Mouse (Mus musculus) midbrain, embryonic 13.5 days (tissue): ENCODE data around the gene Thrap3. TPM values are rescaled to one million over a fixed set of nuclear protein-coding genes. Genes with fewer than 3 reads are reported as not detected.

Experiments
- ATAC-seq: fragments of 200-750 bp; cut with Nextera tagmentation; 2 replicates; pipeline ENCODE4 v1.8.0; 2017; ENCODE audit warnings: mild to moderate bottlenecking, moderate TSS enrichment, moderate library complexity
- H3K27ac ChIP-seq: fragments of 300-500 bp; sonication (generic); 2 replicates; pipeline ENCODE4 v1.5.1; 2015; ENCODE audit warnings: inconsistent platforms, mild to moderate bottlenecking, moderate library complexity
- H3K27me3 ChIP-seq: fragments of 300-500 bp; sonication (generic); 2 replicates; pipeline ENCODE4 v1.6.1; 2015; ENCODE audit warnings: mild to moderate bottlenecking, inconsistent platforms
- H3K36me3 ChIP-seq: fragments of 300-500 bp; sonication (generic); 2 replicates; pipeline ENCODE4 v1.6.1; 2015; ENCODE audit warnings: mild to moderate bottlenecking, inconsistent platforms
- H3K4me1 ChIP-seq: fragments of 300-500 bp; sonication (generic); replicated peaks from 2 replicates; pipeline ENCODE4 v1.6.1; 2015; ENCODE audit warnings: inconsistent platforms
- H3K4me2 ChIP-seq: fragments of 300-500 bp; sonication (generic); replicated peaks from 2 replicates; pipeline ENCODE4 v1.6.1; 2015; ENCODE audit warnings: moderate library complexity, mild to moderate bottlenecking, inconsistent platforms
- H3K4me3 ChIP-seq: fragments of 300-500 bp; sonication (generic); replicated peaks from 2 replicates; pipeline ENCODE4 v1.5.1; 2015; ENCODE audit warnings: mild to moderate bottlenecking, inconsistent platforms
- H3K9ac ChIP-seq: fragments of 300-500 bp; sonication (generic); replicated peaks from 2 replicates; pipeline ENCODE4 v1.6.1; 2015; ENCODE audit warnings: mild to moderate bottlenecking, inconsistent platforms
- H3K9me3 ChIP-seq: fragments of 300-500 bp; sonication (generic); 2 replicates; pipeline ENCODE4 v1.6.1; 2016; ENCODE audit warnings: mild to moderate bottlenecking, inconsistent platforms
- WGBS: fragments of 180-500 bp; shearing (Covaris S2); methylation state at CpG from one replicate; pipeline ENCODE4 v1.1.7; 2015; 5-methylcytosine and 5-hydroxymethylcytosine counted together
- polyA plus RNA-seq: library from polyadenylated mRNA; unstranded; fragments of >200 nt; fragmentation: Nextera tagmentation; extraction: Ambion mirVana; gene quantifications from 2 replicates; pipeline ENCODE4 v1.2.1, GENCODE M21; 2015

The Thrap3 gene
- polyA plus RNA-seq, 1 experiment from 2014 or later: 174 TPM

- peaks cover 13% of the 10 kb centered on the region for H3K4me1 ChIP-seq
- no peak for ATAC-seq
- peak overlapping the region; percentile 47; the same call in 1 of the 2 replicates for H3K4me3 ChIP-seq
- no peaks in the 10 kb centered on the region for H3K27me3 ChIP-seq
- H3K4me2 ChIP-seq: peak overlapping the region; percentile 86
- 71% methylated on average over 9 of the region's 9 CpGs for WGBS
- H3K36me3 ChIP-seq: peaks cover 17% of the 10 kb centered on the region
- no peak overlapping the region for H3K27ac ChIP-seq
- no peaks in the 10 kb centered on the region for H3K9me3 ChIP-seq
- H3K9ac ChIP-seq: 0 out of 2 replicates have a peak overlapping the region, but pooled peaks have one; percentile 71
Measured at GRCm38 (mm10) chr4:126161986-126162385, 40.6 kb downstream of the Thrap3 start.

GRCm38 (mm10) chr4:126161456-126161855 lies 41.1 kb downstream of the Thrap3 start:
- no peak for ATAC-seq
- WGBS: 92% methylated on average over 6 of the region's 6 CpGs

GRCm38 (mm10) chr4:126160981-126161380 lies 41.6 kb downstream of the Thrap3 start:
- no peak overlapping the region for H3K27ac ChIP-seq
- ATAC-seq: no peak
- no peaks in the 10 kb centered on the region for H3K9me3 ChIP-seq
- no peaks in the 10 kb centered on the region for H3K27me3 ChIP-seq
- 89% methylated on average over 8 of the region's 8 CpGs for WGBS
- no peak overlapping the region for H3K9ac ChIP-seq
- H3K4me3 ChIP-seq: no peak overlapping the region
- peaks cover 13% of the 10 kb centered on the region for H3K4me1 ChIP-seq
- no peak overlapping the region for H3K4me2 ChIP-seq
- peaks cover 9% of the 10 kb centered on the region for H3K36me3 ChIP-seq

More at GRCm38 (mm10) chr4:126161456-126161855, 41.1 kb downstream of the Thrap3 start:
- Histone ChIP-seq H3K4me1 (peaks cover 13% of the 10 kb centered on the region), H3K9me3 (no peaks in the 10 kb centered on the region), H3K27ac (no peak overlapping the region), H3K27me3 (no peaks in the 10 kb centered on the region), H3K4me2 (no peak overlapping the region), H3K9ac (no peak overlapping the region), H3K36me3 (peaks cover 13% of the 10 kb centered on the region), H3K4me3 (no peak overlapping the region)

- H3K4me1 ChIP-seq: peaks cover 15% of the 10 kb centered on the region
- H3K36me3 ChIP-seq: 0 out of 2 replicates have a peak, but pooled peaks cover 2% of the 10 kb centered on the region
- no peak overlapping the region for H3K27ac ChIP-seq
- H3K9ac ChIP-seq: no peak overlapping the region
- WGBS: 80% methylated on average over 8 of the region's 8 CpGs
- H3K4me3 ChIP-seq: no peak overlapping the region
- no peaks in the 10 kb centered on the region for H3K9me3 ChIP-seq
- no peak overlapping the region for H3K4me2 ChIP-seq
- ATAC-seq: no peak
- no peaks in the 10 kb centered on the region for H3K27me3 ChIP-seq
Measured at GRCm38 (mm10) chr4:126159455-126159854, 43.1 kb downstream of the Thrap3 start.

- 0 out of 2 replicates have a peak, but pooled peaks cover 2% of the 10 kb centered on the region for H3K36me3 ChIP-seq
- H3K4me3 ChIP-seq: no peak overlapping the region
- H3K9ac ChIP-seq: no peak overlapping the region
- ATAC-seq: no peak
- H3K4me1 ChIP-seq: peaks cover 6% of the 10 kb centered on the region
- no peak overlapping the region for H3K27ac ChIP-seq
- no peaks in the 10 kb centered on the region for H3K9me3 ChIP-seq
- 90% methylated on average over 6 of the region's 6 CpGs for WGBS
- H3K4me2 ChIP-seq: no peak overlapping the region
- H3K27me3 ChIP-seq: 0 out of 2 replicates have a peak, but pooled peaks cover 4% of the 10 kb centered on the region
Measured at GRCm38 (mm10) chr4:126157562-126157961, 45.0 kb downstream of the Thrap3 start.

GRCm38 (mm10) chr4:126156617-126157016 lies 45.9 kb downstream of the Thrap3 start:
- Histone ChIP-seq H3K27ac (no peak overlapping the region), H3K4me1 (0 out of 2 replicates have a peak, but pooled peaks cover 3% of the 10 kb centered on the region), H3K36me3 (0 out of 2 replicates have a peak, but pooled peaks cover 2% of the 10 kb centered on the region), H3K4me2 (no peak overlapping the region), H3K9me3 (no peaks in the 10 kb centered on the region), H3K4me3 (no peak overlapping the region), H3K27me3 (peaks cover 12% of the 10 kb centered on the region), H3K9ac (no peak overlapping the region)
- no peak for ATAC-seq
- WGBS: 58% methylated on average over 5 of the region's 5 CpGs

- Histone ChIP-seq H3K27ac (peak overlapping the region; percentile 54), H3K4me2 (no peak overlapping the region)
- WGBS: 66% methylated on average over 2 of the region's 2 CpGs
Measured at GRCm38 (mm10) chr4:126155869-126156268, 46.7 kb downstream of the Thrap3 start.

GRCm38 (mm10) chr4:126155183-126155582 lies 47.4 kb downstream of the Thrap3 start:
- no peak overlapping the region for H3K4me2 ChIP-seq
- peak overlapping the region; percentile 54 for H3K27ac ChIP-seq
- no peaks in the 10 kb centered on the region for H3K9me3 ChIP-seq
- ATAC-seq: no peak
- peaks cover 26% of the 10 kb centered on the region for H3K27me3 ChIP-seq
- 0 out of 2 replicates have a peak, but pooled peaks cover 2% of the 10 kb centered on the region for H3K36me3 ChIP-seq
- WGBS: 81% methylated on average over 4 of the region's 4 CpGs
- H3K4me1 ChIP-seq: 0 out of 2 replicates have a peak, but pooled peaks cover 3% of the 10 kb centered on the region
- H3K4me3 ChIP-seq: no peak overlapping the region
- no peak overlapping the region for H3K9ac ChIP-seq

More at GRCm38 (mm10) chr4:126155869-126156268, 46.7 kb downstream of the Thrap3 start:
- Histone ChIP-seq H3K36me3 (0 out of 2 replicates have a peak, but pooled peaks cover 2% of the 10 kb centered on the region), H3K4me3 (no peak overlapping the region), H3K4me1 (0 out of 2 replicates have a peak, but pooled peaks cover 3% of the 10 kb centered on the region), H3K9me3 (no peaks in the 10 kb centered on the region), H3K27me3 (peaks cover 19% of the 10 kb centered on the region), H3K9ac (no peak overlapping the region)
- ATAC-seq: peak; percentile 43; the same call in 1 of the 2 replicates

- Histone ChIP-seq H3K36me3 (0 out of 2 replicates have a peak, but pooled peaks cover 2% of the 10 kb centered on the region), H3K27ac (no peak overlapping the region), H3K4me2 (no peak overlapping the region), H3K9ac (no peak overlapping the region), H3K9me3 (no peaks in the 10 kb centered on the region), H3K4me3 (no peak overlapping the region), H3K4me1 (peaks cover 18% of the 10 kb centered on the region), H3K27me3 (peaks cover 49% of the 10 kb centered on the region)
- no peak for ATAC-seq
- WGBS: 57% methylated on average over 14 of the region's 14 CpGs
Measured at GRCm38 (mm10) chr4:126152864-126153263, 49.7 kb downstream of the Thrap3 start.

GRCm38 (mm10) chr4:126151701-126152440 lies 50.7 kb downstream of the Thrap3 start:
- peaks cover 59% of the 10 kb centered on the region for H3K27me3 ChIP-seq
- 82% methylated on average over 16 of the region's 16 CpGs for WGBS

GRCm38 (mm10) chr4:126150949-126151320 lies 51.6 kb downstream of the Thrap3 start:
- no peak overlapping the region for H3K4me2 ChIP-seq
- H3K36me3 ChIP-seq: no peaks in the 10 kb centered on the region
- peaks cover 63% of the 10 kb centered on the region for H3K27me3 ChIP-seq

More at GRCm38 (mm10) chr4:126151701-126152440, 50.7 kb downstream of the Thrap3 start:
- Histone ChIP-seq H3K27ac (no peak overlapping the region), H3K9ac (no peak overlapping the region), H3K36me3 (0 out of 2 replicates have a peak, but pooled peaks cover 2% of the 10 kb centered on the region), H3K4me2 (no peak overlapping the region), H3K4me3 (no peak overlapping the region), H3K9me3 (no peaks in the 10 kb centered on the region), H3K4me1 (peaks cover 23% of the 10 kb centered on the region)
- no peak for ATAC-seq

GRCm38 (mm10) chr4:126150297-126150948 lies 52.1 kb downstream of the Thrap3 start:
- H3K4me2 ChIP-seq: no peak overlapping the region
- no peak overlapping the region for H3K27ac ChIP-seq
- peaks cover 63% of the 10 kb centered on the region for H3K27me3 ChIP-seq
- 58% methylated on average over 16 of the region's 16 CpGs for WGBS
- no peak for ATAC-seq
- H3K4me3 ChIP-seq: no peak overlapping the region
- peaks cover 21% of the 10 kb centered on the region for H3K4me1 ChIP-seq
- H3K36me3 ChIP-seq: no peaks in the 10 kb centered on the region
- H3K9ac ChIP-seq: no peak overlapping the region
- H3K9me3 ChIP-seq: no peaks in the 10 kb centered on the region

More at GRCm38 (mm10) chr4:126150949-126151320, 51.6 kb downstream of the Thrap3 start:
- ATAC-seq: no peak
- Histone ChIP-seq H3K9ac (no peak overlapping the region), H3K27ac (no peak overlapping the region), H3K4me3 (no peak overlapping the region), H3K9me3 (no peaks in the 10 kb centered on the region), H3K4me1 (peaks cover 23% of the 10 kb centered on the region)
- WGBS: 68% methylated on average over 6 of the region's 6 CpGs
